Mouse (Mus musculus) megakaryocyte, adult 5-6 weeks (primary cell): ENCODE results near the gene Olfr146. TPM values are rescaled to one million over a fixed set of nuclear protein-coding genes. Genes with fewer than 3 reads are reported as not detected.

Experiments used
- ATAC-seq: 2 replicates; pipeline ENCODE4 v1.8.0; 2016; ENCODE audit warnings: mild to moderate bottlenecking, inconsistent platforms; ENCODE audit not compliant: poor library complexity, severe bottlenecking
- total RNA-seq, 2 experiments: library from RNA; stranded (forward) in 1 of 2; stranded (reverse) in 1 of 2; fragments of 153-499, 151-499 nt in 1 of 2; fragments of 221-1000, 200-1000 nt in 1 of 2; gene quantifications; 2 replicates each; pipeline versions ENCODE4 v1.2.3 to v1.2.4; 2015 to 2017

The Olfr146 gene
- total RNA-seq (2015) = not detected in 2 replicates
- not detected in 2 replicates for total RNA-seq (2017)

- no peak for ATAC-seq
Measured at GRCm38 (mm10) chr9:39023277-39023676, at the start of gene Olfr146. TSS of gene Olfr146 (minus strand) at chr9:39023377.

- no peak for ATAC-seq
Measured at GRCm38 (mm10) chr9:39064851-39065250, 41.7 kb upstream of the Olfr146 start, which contains the start of gene Olfr937. TSS of gene Olfr937 (minus strand) at chr9:39064951.

GRCm38 (mm10) chr9:38999583-38999982 is 23.6 kb downstream of the Olfr146 start, which contains the start of gene Olfr935:
TSS of gene Olfr935 (minus strand) at chr9:38999683.
- ATAC-seq = no peak

- ATAC-seq = no peak
Measured at GRCm38 (mm10) chr9:38988215-38988614, 35.0 kb downstream of the Olfr146 start, which contains the start of gene Olfr934. TSS of gene Olfr934 (minus strand) at chr9:38988315.

- ATAC-seq = no peak
Measured at GRCm38 (mm10) chr9:38972013-38972412, 51.2 kb downstream of the Olfr146 start, which contains the start of gene Olfr933. TSS of gene Olfr933 (plus strand) at chr9:38972313.

Other genes starting within 250 kb of the Olfr146 start
- gene Olfr922, start 208.8 kb downstream of the Olfr146 start, total RNA-seq (2015) = not detected in 2 replicates
- not detected in 2 replicates for gene Olfr922, start 208.8 kb downstream of the Olfr146 start, total RNA-seq (2017)
- not detected in 2 replicates for gene Olfr923, start 196.8 kb downstream of the Olfr146 start, total RNA-seq (2015)
- not detected in 2 replicates for gene Olfr923, start 196.8 kb downstream of the Olfr146 start, total RNA-seq (2017)
- not detected in 2 replicates for gene Olfr924, start 178.9 kb downstream of the Olfr146 start, total RNA-seq (2015)
- not detected in 2 replicates for gene Olfr924, start 178.9 kb downstream of the Olfr146 start, total RNA-seq (2017)
- not detected in 2 replicates for gene Olfr26, start 168.3 kb downstream of the Olfr146 start, total RNA-seq (2015)
- gene Olfr26, start 168.3 kb downstream of the Olfr146 start, total RNA-seq (2017) = not detected in 2 replicates
- not detected in 2 replicates for gene Olfr926, start 146.3 kb downstream of the Olfr146 start, total RNA-seq (2015)
- gene Olfr926, start 146.3 kb downstream of the Olfr146 start, total RNA-seq (2017) = not detected in 2 replicates
- not detected in 2 replicates for gene Olfr930, start 93.6 kb downstream of the Olfr146 start, total RNA-seq (2015)
- gene Olfr930, start 93.6 kb downstream of the Olfr146 start, total RNA-seq (2017) = not detected in 2 replicates
- not detected in 2 replicates for gene Olfr933, start 51.1 kb downstream of the Olfr146 start, total RNA-seq (2015)
- not detected in 2 replicates for gene Olfr933, start 51.1 kb downstream of the Olfr146 start, total RNA-seq (2017)
- gene Olfr934, start 35.1 kb downstream of the Olfr146 start, total RNA-seq (2015) = not detected in 2 replicates
- gene Olfr934, start 35.1 kb downstream of the Olfr146 start, total RNA-seq (2017) = not detected in 2 replicates
- not detected in 2 replicates for gene Olfr935, start 23.7 kb downstream of the Olfr146 start, total RNA-seq (2015)
- not detected in 2 replicates for gene Olfr935, start 23.7 kb downstream of the Olfr146 start, total RNA-seq (2017)
- gene Olfr937, start 41.6 kb upstream of the Olfr146 start, total RNA-seq (2015) = not detected in 2 replicates
- gene Olfr937, start 41.6 kb upstream of the Olfr146 start, total RNA-seq (2017) = not detected in 2 replicates
- gene Olfr938, start 55.5 kb upstream of the Olfr146 start, total RNA-seq (2015) = not detected in 2 replicates
- not detected in 2 replicates for gene Olfr938, start 55.5 kb upstream of the Olfr146 start, total RNA-seq (2017)
- gene Olfr27, start 104.8 kb upstream of the Olfr146 start, total RNA-seq (2015) = not detected in 2 replicates
- gene Olfr27, start 104.8 kb upstream of the Olfr146 start, total RNA-seq (2017) = not detected in 2 replicates
- not detected in 2 replicates for gene Olfr943, start 142.9 kb upstream of the Olfr146 start, total RNA-seq (2015)
- not detected in 2 replicates for gene Olfr943, start 142.9 kb upstream of the Olfr146 start, total RNA-seq (2017)
- gene Olfr944, start 178.5 kb upstream of the Olfr146 start, total RNA-seq (2015) = not detected in 2 replicates
- gene Olfr944, start 178.5 kb upstream of the Olfr146 start, total RNA-seq (2017) = not detected in 2 replicates
- not detected in 2 replicates for gene Olfr1537, start 226.6 kb upstream of the Olfr146 start, total RNA-seq (2015)
- not detected in 2 replicates for gene Olfr1537, start 226.6 kb upstream of the Olfr146 start, total RNA-seq (2017)